Mouse (Mus musculus) CD4-positive, CD25-positive, alpha-beta regulatory T cell (primary cell): ENCODE results near the gene Noa1. TPM values are rescaled to one million over a fixed set of nuclear protein-coding genes. Genes with fewer than 3 reads are reported as not detected.

ENCODE experiments used
- polyA plus RNA-seq: library from polyadenylated mRNA; unstranded; fragments of 100-300 nt; shearing (Covaris generic); gene quantifications from one replicate; pipeline ENCODE4 v1.2.1, GENCODE M21; 2017

Gene Noa1
- polyA plus RNA-seq = 38.7 TPM

DNA sequence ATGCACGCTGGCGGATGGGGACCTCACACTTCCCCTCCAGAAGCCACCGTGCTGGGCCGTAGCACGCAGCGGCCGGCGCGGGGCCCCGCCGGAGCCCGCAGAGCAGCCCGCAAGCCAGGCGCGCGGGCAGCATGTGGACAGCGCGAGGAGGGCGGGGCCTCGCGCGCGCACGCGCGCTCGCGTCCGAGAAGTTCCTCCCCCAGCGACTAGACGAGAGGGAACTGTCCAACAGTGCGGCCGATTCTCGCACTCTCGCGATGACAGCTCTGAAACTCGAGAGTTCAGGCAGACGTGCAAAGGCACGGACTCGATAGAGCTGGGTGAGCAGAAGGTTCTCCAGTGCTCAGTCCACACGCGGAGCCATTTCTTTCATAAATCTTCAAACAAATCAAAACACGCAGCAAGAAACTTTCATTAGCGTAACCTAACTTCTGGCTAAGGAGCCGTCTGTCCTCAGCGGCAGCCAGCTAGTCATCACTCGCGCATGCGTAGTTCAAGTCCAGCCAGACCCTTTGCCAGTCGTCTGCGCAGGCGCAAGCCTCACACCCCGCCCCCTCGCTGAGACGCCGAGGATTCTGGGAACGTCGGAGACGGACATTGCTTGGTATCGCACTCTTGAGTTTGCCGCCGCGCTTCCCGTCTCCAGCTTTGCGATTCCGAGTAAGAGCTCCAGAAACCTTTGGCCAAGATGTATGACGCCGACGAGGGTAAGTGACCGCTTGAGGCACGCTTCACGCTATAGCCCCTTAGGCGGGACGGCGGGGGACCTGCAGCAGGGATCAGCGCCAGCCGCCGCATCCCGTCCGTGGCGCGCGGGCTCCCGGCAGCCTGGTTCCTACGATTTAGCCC is at the start of gene Noa1, which contains the start of gene Polr2b:
Gene Noa1, minus strand, starts transcription at position 161 of the 849 bp plus-strand sequence.
Gene Polr2b, plus strand, starts transcription at position 224 of the 849 bp plus-strand sequence.

DNA sequence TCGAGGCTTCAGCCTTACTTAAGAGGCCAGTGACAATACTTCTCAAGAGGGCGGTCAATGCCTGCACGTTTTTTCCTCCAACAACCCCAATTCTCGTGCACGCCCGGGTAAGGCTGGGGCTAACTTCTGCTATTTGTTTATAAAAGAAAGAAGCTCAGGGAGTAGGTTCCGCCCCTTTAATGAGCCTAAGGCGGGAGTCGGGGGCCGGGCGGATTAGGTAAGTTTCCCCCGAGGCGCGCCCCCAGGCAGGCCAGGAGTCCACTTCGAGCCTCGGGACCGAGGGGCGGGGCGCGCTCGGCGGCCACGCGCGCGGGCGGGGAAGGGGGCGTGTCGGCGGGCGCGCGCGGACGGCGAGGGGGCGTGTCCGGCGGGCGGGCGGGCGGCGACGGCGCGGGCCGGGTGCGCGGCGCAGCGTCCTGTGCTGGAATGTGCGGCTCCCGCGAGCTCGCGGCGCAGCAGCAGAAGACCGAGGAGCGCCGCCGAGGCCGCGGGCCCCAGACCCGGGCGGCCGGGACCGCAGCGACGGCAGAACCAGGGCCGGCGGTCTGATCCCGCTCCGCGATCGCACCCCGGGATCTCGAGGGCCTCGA is 44.7 kb downstream of the Noa1 start, which contains the start of gene Rest:
Gene Rest, plus strand, starts transcription at position 411 of the 590 bp plus-strand sequence.

Other genes starting within 250 kb of the Noa1 start
- gene Hopx, start 195.0 kb downstream of the Noa1 start, polyA plus RNA-seq = 305 TPM
- gene Spink2, start 98.6 kb downstream of the Noa1 start, polyA plus RNA-seq = not detected
- 29.1 TPM for gene Rest, start 44.6 kb downstream of the Noa1 start, polyA plus RNA-seq
- 72.3 TPM for gene Polr2b, start 63 bp upstream of the Noa1 start, polyA plus RNA-seq
- gene Igfbp7, start 98.0 kb upstream of the Noa1 start, polyA plus RNA-seq = 3.4 TPM